Mouse (Mus musculus) cerebellum, postnatal 14 days (tissue): ENCODE data around the gene Fam229a.

ENCODE experiments used
- DNase-seq, 2 experiments: peaks; one replicate each; pipeline ENCODE4 v3.0.0; 2021; ENCODE audit warnings: mixed read lengths in 2 of 2

Fam229a gene

DNA sequence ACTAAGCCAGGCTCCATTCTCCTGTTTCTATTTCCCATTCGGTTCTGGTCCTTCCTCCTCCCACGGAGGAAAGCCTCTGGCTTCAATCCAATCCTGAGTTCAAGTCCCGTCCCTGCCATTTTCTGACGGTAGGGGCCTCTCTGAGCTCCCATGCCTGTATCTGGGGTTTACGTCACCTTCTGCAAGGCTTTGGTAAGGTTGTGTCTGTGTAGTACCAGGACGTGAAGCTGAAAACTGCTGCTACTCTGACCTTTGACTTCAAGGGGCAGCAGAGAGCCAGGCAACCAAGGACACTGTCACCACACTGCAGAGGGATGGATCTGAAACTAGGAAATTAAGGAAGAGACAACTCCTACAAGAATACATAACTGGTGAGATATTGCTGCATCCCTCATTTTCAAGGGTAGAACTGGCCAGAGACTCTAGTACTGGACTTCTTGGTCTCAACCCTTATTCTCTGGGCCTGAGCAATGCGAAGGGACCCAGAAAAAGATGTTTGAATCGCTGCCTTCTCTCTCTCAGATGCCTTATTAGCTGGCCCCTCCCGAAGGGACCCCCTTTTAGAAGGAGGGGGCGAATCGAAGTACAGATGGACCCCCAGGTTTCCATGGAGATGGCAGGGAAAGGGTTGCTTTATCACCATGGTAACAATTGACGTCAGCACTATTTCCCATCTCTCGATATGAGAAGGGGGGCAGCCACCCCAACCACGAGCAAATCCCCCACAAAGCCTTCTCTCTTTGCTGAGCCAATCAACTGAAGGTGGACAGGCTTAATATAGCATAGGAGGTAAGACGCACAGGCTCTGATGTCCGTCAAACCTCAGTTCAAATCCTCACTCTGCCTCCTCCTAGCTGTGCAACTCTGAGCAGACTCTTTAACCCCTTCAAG is 4.9 kb downstream of the Fam229a start:
- peak in 1 of 2 experiments; percentile 25 for DNase-seq

DNA sequence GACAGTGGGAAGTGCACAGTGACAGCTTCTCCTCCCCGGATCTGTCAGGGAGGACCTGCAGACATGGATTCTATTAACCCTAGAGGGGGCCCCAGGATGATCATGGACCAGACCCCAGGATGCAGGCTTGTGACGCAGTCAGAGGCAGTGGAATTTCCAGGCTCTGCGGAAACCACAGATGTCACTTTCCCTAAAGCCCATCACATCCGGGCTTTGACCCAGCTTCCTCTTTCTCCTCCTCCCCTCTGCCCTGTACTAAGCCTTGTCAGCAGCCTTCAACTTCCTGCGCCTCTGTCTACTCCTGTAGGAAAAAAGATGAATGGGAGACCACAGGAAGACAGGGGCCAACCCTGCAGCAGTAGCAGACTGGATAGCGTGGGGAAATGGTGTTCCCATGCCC is 5.6 kb downstream of the Fam229a start:
- DNase-seq, result no peak

DNA sequence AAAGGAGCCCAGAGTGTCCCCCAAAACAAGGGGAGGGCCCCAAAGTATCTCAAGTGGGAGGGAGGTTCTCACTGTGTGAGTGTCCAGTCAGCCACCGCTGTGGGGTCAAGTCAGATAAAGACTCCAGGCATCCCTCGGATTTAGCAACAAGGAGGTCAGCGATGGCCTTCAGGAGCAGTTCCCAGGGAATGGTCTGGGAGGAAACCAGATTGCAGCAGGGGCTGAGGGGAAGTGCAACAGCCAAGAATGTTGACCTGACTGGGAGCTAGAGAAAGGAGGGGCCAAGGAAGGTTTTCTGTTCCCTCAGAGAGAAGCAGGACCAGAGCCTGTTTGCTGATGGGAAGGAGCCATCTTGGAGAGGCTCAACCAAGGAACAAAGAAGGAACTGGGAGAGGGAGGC is 8.0 kb downstream of the Fam229a start:
- DNase-seq, result no peak

DNA sequence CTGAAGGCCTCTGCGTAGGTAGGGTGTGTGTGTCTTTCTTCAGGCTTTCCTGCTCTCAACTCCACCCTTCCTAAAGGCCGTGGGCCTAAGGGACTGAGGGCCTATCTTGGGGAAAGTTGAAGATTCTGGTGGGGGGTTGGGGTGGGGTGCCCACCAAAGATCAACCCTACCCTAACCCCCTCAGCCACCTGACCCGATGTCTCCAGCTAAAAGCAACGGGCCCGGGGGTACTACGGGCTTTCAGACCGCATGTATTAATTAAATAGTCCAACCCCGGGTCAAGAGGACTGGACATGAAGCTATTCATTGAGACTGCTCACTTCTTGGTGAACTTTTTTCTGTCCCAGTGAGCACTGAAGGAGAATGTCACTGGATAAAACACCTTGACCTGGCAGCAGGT is 9.0 kb downstream of the Fam229a start:
- DNase-seq, result no peak

DNA sequence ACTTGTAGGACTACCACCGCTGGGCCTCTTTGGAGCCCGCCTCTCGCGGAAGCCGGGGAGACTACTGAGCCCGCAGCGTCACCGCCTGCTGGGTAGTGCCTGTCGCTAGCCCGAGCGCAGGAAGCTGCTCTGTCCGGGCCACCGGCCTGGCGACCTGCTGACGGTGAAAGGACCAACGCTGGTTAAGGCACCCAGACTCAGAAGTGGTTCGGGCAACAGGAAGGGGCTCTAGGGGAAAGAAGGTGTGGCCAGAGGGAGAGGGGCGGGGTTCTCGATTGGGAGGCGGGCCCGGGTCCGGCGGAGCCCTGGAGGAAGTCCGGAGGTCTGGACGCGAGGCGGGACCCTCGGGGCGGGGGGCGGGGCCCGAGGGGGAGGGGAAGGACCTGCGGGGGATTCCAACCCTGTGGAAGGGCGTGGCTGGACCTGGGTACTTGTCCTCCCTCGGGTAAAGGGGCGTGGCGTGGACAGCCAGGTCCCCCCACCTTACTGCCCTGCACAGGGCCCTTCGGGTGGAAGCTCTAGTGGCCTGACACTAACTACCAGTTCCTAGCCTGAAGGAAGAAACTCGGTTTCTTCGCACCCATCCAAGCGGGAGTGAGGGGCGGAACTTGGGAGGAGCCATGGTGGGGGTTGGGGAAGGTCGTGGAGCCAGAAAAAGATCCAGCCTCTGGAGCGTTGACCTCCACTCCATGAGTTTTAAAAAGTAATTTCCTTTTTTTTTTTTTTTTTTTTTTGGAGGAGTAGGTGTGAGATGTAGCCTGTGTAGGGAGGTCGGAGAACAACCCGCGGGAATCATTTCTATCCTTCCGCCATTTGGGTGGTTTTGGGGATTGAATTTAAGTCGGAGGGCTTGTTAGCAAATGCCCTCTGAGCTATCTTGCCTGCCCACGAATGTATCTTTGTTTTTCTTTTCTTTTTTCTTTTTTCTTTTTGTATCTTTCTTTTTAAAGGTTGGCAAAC is 9.9 kb downstream of the Fam229a start:
- DNase-seq, result peak; percentile 50 to 56

DNA sequence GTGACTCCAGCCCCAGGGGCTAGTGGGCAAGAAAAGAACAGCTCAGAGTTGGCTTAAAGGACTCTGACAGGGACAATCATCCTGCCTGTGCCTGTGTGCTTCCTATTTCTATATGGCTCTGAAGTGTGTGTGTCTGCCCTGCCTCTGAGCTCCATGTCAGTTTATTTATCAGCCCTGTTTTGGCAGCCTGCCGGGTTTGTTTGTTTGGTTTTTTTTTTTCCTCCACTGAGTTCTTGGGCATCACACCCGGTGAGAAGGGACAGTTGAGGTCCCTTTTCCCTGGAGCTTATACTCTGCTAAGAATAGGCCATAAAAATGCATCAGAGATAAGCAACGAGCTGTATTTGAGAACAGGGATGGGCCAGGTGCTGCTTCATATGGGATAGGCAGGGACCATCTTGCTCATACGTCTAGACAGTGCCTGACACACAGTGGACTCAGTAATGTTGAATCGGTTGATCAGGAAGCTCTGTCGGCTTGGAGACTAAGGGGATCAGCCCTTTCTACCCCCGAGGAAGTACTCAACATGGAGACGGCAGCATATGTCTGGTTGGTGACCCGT is 11.4 kb downstream of the Fam229a start:
- DNase-seq, result no peak

DNA sequence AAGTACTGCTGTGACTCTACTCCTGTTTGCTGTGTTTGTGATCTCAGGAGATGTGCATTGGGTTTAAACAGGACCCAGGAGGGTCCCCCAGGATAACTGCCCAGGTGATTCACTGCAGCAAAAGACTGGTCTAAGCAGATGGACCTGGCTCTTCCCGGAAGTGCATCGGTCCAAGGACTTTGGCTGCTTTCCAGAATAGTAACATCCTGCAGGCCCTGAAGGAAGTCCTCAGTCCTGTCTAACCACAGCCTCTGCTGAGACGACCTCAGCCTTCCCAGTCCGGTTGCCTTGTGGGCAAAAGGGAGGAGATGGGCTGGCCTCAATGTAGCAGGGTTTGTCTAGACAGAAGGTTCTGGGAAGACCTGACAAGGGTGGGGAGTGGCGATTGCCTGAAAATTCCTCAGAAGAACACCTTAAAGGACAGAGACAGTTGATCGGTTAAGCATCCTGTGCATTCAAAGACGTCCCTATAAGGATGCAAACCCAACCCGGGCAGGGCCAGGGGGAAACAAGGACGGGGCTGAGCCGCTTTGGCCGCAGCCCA is 12.0 kb downstream of the Fam229a start:
- peak; percentile 31 to 45 for DNase-seq

DNA sequence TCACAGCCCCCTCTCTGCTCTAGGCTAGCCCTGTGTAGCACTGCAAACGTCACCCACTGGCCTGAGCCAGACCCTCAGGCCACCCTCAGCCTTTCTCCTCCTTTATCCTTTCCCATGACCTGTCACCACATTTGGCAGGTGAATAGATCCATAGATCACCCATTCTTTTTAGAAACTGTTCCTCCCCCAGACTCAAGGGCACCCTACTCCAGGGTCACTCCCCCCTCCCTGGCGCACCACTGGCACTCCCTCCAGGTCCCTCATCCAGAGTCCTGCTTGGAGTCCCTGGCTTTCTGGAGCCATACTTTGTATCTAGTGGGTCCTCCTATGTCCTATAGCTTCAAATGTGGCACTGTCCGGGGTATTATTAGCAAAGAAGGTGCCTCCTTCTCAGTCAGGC is 14.5 kb downstream of the Fam229a start:
- DNase-seq, result no peak

DNA sequence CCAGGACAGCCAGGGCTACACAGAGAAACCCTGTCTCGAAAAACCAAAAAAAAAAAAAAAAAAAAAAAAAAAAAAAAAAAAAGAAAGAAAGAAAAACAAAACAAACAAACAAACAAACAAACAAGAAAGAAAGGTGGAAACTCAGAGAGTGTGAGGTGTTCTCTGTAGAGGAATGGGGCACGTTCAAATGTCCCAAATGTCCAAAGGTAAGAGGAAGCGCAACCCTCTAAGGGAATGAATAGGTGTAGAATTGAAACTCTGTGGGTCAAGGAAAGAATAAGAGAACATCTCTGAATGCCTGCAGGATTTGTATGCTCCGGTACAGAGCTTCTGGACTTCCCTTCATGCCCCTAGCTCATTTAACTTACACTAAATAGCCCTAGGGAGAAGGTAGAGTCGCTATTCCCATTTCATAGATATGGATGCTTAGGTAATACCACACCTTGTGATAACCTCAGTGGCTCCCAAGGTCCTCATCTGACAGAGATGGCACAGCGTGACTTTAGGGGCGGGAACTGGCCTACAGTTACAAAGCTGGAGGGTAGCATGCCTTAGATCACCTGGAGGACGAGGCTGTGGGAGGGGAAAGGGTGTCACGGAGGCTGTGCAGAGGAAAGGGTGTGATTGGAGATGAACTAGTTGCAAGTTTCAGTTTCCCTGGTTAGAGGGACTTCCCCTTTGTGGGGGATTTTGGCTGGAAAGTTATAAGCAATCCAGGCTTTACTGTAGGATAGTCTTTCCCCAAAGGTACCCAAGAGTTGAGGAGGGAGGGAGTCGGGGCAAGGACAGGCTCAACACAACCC is 16.6 kb downstream of the Fam229a start:
- no peak for DNase-seq

DNA sequence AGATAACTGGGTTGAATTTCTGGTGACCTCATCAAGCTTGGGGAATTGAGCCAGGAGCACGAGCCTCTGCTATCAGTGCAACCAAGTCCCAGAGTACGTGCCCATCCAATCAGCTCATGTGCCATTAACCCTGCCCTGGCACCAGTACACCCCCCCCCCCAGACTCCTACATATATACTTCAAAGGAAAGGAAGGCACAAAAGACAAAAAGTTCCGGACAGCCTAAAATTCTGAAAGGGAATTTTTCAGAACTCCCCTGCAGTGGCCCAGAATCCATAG is 17.2 kb downstream of the Fam229a start:
- DNase-seq, result no peak

DNA sequence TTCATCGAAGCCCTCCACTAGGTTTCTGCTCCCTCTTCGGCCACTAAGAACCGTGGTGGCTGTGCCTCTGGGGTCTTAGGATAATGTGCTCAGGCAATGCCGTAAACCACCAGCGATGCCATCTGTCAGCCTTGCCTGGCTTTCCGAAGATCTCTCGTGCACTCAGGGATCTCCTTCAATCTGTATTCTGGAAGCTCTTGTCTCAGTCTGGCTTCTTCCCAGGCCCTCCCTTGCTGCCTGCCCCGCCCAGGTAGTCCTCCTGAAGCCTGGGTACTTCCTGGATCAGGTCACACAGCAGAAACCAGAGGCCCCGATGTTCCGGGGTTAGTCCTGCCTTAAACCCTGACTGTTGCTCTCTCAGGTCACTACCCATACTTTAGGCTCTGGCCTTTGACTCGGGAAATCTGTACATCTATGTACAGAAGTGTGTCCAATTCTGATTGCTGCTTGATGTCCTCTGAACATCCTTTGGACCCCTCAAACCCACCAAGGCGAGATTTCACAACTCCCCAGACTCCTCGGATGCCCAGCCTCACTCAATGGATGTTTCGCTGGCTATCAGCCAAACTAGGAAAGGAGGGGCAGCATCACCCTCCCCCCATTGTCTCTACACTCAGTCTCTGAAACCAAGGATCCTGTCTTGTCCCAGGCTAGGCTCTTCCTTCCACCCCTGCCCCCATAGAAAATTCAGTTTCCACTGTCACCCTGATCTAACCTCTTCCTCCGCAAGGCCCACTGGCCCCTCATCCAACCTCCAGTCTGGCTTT is 18.0 kb downstream of the Fam229a start:
- DNase-seq, result peak; percentile 71 to 83

DNA sequence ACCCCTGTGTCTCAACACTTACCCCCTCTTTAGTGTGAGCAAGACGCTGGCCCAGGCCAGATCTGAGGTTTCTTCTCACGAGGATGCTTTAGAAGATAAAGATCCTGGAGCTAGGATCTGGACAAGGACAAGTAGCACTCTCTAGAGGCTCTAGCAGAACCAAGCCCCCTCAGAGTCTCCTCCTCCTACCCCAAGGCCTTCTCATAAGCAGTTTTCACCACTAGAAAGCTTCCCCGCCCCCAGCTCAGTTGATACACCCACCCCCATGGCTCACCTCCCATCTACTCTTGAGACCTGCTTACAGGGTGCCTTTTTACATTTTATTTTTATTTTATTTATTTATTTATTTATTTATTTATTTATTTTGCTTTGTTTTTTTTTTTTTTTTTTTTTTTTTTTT is 18.7 kb downstream of the Fam229a start:
- DNase-seq, result no peak

DNA sequence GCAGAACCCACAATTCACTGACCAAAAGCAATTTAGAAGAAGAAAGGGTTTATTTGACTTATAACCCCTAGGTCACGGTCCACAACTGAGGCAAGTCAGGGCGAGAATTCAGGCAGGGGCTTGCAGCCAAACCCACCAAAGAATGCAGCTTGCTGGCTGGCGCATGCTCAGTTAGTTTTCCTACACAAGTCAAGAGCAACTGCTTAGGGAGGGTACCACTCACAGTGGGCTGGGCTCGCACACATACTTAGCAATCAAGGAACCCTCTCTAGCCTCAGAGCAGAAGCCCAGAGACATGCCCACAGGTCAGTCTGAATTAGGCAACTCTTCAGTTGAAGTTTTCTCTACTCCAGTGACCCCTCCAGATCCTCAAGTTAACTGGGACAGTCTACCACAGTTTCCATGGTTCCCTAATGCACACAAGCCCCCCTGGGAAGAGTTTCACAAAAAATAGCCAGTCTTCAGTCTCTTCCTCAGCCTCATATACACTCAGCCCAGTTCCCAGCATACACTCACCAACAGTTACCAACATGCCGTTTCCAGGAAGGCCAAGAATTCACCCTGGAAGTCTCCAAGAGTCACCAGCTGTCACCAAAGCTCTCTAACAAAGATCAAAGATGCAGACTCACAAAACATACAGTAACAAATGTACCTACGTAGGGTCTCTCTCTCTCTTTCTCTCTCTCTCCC is 19.9 kb downstream of the Fam229a start:
- DNase-seq, result no peak

DNA sequence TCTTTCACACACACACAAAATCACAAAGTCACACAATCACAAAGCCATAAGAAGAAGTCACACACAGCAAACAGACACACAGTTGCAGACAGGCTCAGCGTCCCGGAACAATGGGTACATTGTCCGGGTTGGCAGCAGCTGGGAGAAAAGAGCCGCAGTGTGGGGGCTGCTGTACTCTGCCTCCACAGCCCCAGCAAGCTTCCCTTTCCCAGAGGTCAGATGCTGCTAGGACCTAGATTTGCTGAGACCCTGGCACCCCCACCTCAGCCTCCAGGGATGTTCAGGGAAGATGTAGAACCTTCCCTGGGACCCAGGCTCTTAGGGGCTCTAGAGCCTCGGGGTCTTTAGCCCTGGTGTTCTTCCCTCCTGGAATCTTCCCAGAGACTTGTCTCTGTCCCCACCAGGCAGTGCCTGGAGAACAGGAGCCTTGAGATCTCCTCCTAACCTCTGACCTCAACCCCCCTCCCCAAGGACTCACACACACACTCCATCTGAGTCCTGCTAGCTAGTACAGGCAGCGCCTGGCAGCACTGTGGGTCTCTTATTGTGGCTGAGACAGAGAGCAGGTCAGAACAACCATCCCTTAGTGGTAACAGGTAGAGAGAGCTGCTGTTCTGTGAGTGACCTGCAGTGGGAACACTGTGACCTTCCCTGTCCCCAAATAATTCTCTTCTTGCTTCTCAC is 20.6 kb downstream of the Fam229a start:
- no peak for DNase-seq

DNA sequence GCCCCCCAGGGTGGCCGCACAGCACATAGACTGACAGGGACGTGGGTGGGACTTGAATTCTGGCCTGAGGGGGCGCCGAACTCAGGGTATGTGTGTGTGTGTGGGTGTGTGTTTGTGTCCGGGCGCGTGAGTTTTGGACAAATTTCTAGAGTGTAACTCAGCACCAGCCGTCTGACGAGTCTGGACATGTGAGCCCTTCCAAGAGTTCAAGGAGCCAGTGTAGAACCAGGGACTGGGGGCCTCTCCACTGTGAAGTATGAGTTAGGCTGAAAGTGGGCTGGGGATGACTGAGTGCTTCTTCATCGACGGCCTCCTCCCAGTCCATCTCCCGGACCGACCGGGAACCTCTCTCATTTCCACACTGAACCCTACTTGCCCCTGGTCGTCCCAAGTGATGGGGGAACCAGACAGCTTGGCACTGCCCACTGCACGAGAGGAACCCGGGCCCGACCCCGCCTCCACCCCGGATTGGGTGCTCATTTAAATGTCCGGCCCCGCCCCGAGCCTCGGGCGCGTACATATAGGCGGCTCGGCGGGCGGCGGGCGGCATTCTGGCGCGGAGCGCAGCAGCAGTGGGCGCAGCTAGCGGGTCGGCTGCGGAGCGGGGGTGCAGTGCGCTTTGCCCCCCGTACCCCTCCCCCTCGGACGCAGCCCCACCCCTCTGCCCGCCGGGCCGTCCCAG is 22.2 kb downstream of the Fam229a start, which contains the start of gene Marcksl1:
Gene Marcksl1, plus strand, starts transcription at position 496 of the 682 bp plus-strand sequence.
- peak; percentile 89 to 92 for DNase-seq

DNA sequence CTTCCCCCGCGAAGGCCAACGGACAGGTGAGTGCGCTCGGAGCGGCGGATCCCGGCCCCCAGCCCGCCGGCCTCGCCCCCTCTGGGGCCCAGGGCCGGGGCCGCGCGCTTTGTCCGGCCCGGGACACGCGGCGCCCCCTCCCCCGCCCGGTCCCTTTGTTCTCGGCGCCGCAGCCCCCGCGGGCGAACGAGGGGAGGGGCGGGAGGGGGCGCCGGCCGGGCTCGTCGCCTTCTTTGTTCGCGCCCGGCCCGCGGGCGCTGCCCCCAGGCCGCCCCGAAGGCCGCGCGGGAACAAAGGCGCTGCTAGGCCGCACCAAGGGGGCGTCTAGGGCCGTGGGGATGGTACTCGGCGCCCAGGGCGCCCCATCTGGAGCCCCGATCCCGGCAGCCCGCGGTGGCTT is 22.9 kb downstream of the Fam229a start:
- DNase-seq, result peak in 1 of 2 experiments; percentile 44

DNA sequence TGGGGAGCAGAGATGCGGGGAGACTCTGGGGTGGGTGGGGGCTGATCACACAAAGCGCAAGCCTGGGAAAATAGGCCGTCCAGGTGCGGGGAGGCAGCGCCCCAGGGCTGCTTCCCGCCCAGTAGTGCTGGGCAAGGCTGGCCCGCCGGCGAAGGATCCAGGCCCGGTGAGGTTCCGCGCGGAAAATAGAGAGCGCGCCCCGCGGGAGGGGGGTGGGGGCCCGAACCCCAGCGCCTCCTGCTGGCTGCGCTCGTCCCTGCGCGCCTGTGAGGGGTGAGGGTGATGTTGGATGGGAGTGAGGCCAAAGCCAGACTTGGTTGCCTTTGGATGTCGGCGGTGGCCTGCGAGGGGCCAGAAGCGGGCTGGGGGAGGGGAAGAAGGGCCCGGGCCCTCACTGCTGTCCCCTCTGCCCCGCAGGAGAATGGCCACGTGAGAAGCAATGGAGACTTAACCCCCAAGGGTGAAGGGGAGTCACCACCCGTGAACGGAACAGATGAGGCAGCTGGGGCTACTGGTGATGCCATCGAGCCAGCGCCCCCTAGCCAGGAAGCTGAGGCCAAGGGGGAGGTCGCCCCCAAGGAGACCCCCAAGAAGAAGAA is 23.4 kb downstream of the Fam229a start:
- DNase-seq, result peak; percentile 67 to 82

DNA sequence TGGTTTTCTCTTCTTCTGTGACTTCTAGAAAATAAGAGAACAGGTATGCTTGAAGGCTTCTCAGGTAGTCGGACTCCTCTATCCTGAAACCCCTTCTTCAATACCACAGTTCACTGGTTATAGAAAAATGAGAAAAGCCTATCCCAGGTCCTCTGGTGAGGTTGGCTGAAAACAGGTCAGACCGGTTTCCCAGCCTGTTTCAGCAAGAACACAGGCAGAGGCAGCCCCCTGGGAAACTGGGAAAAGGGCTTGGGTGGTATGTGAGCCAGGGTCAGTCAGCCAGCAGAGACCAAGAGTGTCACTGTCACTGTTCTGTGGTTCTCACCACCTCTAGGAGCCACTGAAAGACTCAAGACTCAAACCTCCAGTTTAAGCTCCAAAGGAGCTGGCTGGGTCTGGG is 25.9 kb downstream of the Fam229a start:
- no peak for DNase-seq

DNA sequence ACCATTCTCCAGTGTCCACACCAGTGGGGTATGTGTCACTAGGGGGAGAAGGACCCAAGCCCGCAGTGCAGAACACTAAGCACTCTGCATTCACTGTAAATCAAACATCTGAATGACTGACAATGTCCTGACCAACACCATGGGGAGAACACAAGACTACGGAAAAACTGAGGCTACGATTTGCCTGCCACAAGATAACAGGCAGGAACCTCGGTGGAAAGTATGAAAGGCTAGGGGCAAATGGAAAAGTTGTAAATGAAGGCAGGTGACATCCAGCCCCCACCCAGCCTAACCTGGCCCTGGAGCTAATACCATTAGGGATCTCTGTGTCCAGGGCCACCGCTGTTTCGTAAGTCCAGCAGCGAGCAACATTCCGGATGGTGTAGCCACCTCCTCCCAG is 27.5 kb downstream of the Fam229a start:
- no peak for DNase-seq
